Mouse (Mus musculus): ENCODE measurements around the gene Ube2m.

DNA sequence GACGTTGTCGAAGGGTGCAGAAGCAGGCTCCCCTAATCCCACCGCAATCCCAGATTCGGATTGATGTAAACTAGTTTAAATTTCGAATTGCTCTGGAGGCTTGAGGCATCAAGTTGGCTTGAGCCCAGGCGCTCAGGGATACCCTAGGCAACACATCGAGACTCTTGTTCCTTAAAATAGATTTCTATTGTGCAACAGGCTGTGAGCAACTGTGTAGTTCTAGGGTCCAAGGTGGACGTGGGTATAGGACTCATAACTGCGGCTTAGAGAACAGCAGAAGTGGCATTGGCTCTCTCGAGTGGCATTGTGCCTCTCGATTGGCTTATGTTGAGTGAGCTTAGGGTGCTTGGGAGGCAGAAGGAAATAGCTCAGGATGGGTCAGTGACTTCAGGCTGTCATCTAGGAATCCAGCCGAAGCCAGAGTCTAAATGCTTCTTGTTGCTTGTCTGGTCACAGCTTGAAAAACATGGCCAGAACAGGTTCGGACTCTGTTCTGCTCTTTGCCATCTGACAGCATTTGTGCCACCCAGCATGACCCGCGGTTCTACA, 620 bp upstream of the Ube2m start:
- TF ChIP-seq CTCF (IDR thresholded peaks at IDR 0.05; ENCODE audit: low read depth), result no peak
- no peak for TF ChIP-seq EP300 (optimal IDR thresholded peaks at IDR 0.05)
